Comparison of ENCODE assay signal across 13 mouse cellular contexts in the genomic region with DNA sequence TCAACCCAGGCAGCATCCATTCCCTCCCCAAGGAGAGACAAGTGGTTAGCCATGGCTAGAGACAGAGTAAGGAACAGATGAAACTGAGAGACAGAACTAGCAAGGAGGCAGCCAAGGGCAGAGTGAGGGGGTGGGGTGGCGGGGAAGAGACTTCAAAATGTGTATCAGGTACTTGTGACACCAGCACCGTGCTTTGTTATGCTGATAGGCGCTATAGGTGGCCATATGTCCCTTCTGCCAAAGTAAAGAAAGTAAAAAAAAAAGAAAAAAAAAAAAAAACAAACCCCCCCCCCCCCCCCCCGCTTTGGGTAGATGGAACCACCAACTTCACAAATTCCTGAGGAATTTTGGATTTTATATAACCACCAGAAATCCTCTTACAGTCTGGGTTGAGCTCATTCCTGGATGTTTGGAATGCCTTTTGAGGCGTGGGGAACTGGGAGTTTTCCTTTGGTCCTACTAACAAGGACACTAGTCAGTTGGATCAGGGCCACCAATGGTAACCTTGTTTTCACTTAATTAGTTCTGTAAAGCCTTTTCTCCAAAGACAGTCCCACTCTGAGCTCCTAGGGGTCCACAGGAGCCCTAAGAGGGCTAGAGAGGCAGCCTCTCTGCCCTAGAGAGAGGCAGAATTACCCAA. TPM values are rescaled to one million over a fixed set of nuclear protein-coding genes. Genes with fewer than 3 reads are reported as not detected.
A peak's percentile ranks its signal among the peaks of the same experiment; 100 is the strongest.
DNase-seq lines count a peak whose midpoint lies in the region; ATAC-seq and TF ChIP-seq lines count a peak whose summit lies in the region.
"Had no signal": no experiment of that assay in that cellular context is flagged by ENCODE, and none has a peak within 500 bp of the region (broad histone marks: within the 10 kb centered on the region; RNA-seq: fewer than 3 reads in every experiment).

No protein-coding gene starts in this region.

- H3K4me1 ChIP-seq in kidney, embryonic 14.5 days (ENCODE audit: control insufficient read depth, insufficient read depth, low read length) = peaks cover 4% of the 10 kb centered on the region; the same call in 1 of the 2 replicates
- H3K4me1 ChIP-seq in E14TG2a.4 (replicated peaks; ENCODE audit: low read depth, low read length) = peaks cover 87% of the 10 kb centered on the region
- peaks cover 49% of the 10 kb centered on the region for H3K4me1 ChIP-seq in liver, embryonic 12.5 days

- no peaks in the 10 kb centered on the region for H3K36me3 ChIP-seq in kidney, embryonic 14.5 days (ENCODE audit: control insufficient read depth, insufficient read depth, low read length)
- no peaks in the 10 kb centered on the region for H3K36me3 ChIP-seq in E14TG2a.4 (ENCODE audit: insufficient read depth, low read length)
- no peaks in the 10 kb centered on the region for H3K36me3 ChIP-seq in liver, embryonic 12.5 days
- H3K36me3 ChIP-seq: limb, embryonic 13.5 days had no signal

- no peaks in the 10 kb centered on the region for H3K9me3 ChIP-seq in kidney, embryonic 14.5 days (ENCODE audit: control insufficient read depth, low read length)
- H3K9me3 ChIP-seq in E14TG2a.4 (ENCODE audit: low read length) = no peaks in the 10 kb centered on the region
- no peaks in the 10 kb centered on the region for H3K9me3 ChIP-seq in liver, embryonic 12.5 days (replicated peaks)

- DNase-seq in kidney, postnatal 25 days = no peak
- DNase-seq in Muller cell, postnatal 12 days (ENCODE audit: inconsistent ontology term) = peak; percentile 70
- no peak for DNase-seq in thymus, postnatal 4 days
- DNase-seq: adrenal gland, postnatal 10 days; cerebellum, adult 9-11 months; gastrocnemius, postnatal 10 days; right cerebral cortex, postnatal 25 days had no signal

- no peak for ATAC-seq in kidney, embryonic 14.5 days (ENCODE audit: low FRiP score, low TSS enrichment)
- ATAC-seq in liver, embryonic 12.5 days = peak; percentile 41
- no peak for ATAC-seq in granulocyte monocyte progenitor cell, adult 5-6 weeks (replicated peaks; ENCODE audit: poor library complexity, severe bottlenecking)
- ATAC-seq: inflammation-experienced regulatory T-cells, adult 6 months had no signal

- no peaks in the 10 kb centered on the region for H3K27me3 ChIP-seq in kidney, embryonic 14.5 days (ENCODE audit: control insufficient read depth, insufficient read depth, low read length)
- H3K27me3 ChIP-seq in E14TG2a.4 (ENCODE audit: insufficient read depth, low read length) = peaks cover 43% of the 10 kb centered on the region
- H3K27me3 ChIP-seq in liver, embryonic 12.5 days (replicated peaks) = peaks cover 19% of the 10 kb centered on the region
- H3K27me3 ChIP-seq: limb, embryonic 13.5 days had no signal

- WGBS in kidney, embryonic 14.5 days = 48% methylated on average over 5 of the region's 5 CpGs
- 27% methylated on average over 5 of the region's 5 CpGs for WGBS in liver, embryonic 12.5 days (ENCODE audit: insufficient replicate concordance)

- no peak overlapping the region for H3K9ac ChIP-seq in kidney, embryonic 14.5 days (ENCODE audit: low read depth, low read length)
- H3K9ac ChIP-seq in liver, embryonic 12.5 days = peak overlapping the region; percentile 53
- H3K9ac ChIP-seq: limb, embryonic 13.5 days had no signal

- no peak overlapping the region for H3K4me2 ChIP-seq in kidney, embryonic 14.5 days (replicated peaks; ENCODE audit: low read depth, low read length)
- H3K4me2 ChIP-seq in liver, embryonic 12.5 days = peak overlapping the region; percentile 65
- H3K4me2 ChIP-seq: limb, embryonic 13.5 days had no signal

- H3K27ac ChIP-seq in kidney, embryonic 14.5 days (ENCODE audit: low read depth, low read length) = 0 out of 2 replicates have a peak overlapping the region, but pooled peaks have one; percentile 24
- peak overlapping the region; percentile 92 for H3K27ac ChIP-seq in liver, embryonic 12.5 days
- H3K27ac ChIP-seq: limb, embryonic 13.5 days had no signal

- no peak overlapping the region for H3K4me3 ChIP-seq in kidney, embryonic 14.5 days (ENCODE audit: low read length)
- peak overlapping the region; percentile 59 for H3K4me3 ChIP-seq in E14TG2a.4 (replicated peaks; ENCODE audit: low read length)
- peak overlapping the region; percentile 21; the same call in 1 of the 2 replicates for H3K4me3 ChIP-seq in liver, embryonic 12.5 days
- H3K4me3 ChIP-seq: limb, embryonic 13.5 days had no signal

- no peak for TF ChIP-seq CTCF in E14TG2a.4 (conservative IDR thresholded peaks at IDR 0.05; ENCODE audit: low read length)

RNA-seq across cellular contexts. Expression of a gene that starts 14.0 kb away (rescaled TPM):
- 66.4 and 84.7 TPM in 2 replicates for polyA plus RNA-seq in kidney, embryonic 14.5 days (2014; fragmentation: Nextera tagmentation; extraction: Ambion mirVana)
- 25.3 and 25.7 TPM in 2 replicates for polyA plus RNA-seq in liver, embryonic 12.5 days (2016; fragmentation: Nextera tagmentation; extraction: Ambion mirVana)
- total RNA-seq in granulocyte monocyte progenitor cell, adult 5-6 weeks (2014; fragmentation: Nextera tagmentation) = 0.19 and 0.39 TPM in 2 replicates
- 0.52 and 0.88 TPM in 2 replicates for total RNA-seq in granulocyte monocyte progenitor cell, adult 5-6 weeks (2017)

RNA-seq across cellular contexts. Expression of a gene that starts 46.5 kb away (rescaled TPM):
- polyA plus RNA-seq in kidney, embryonic 14.5 days (2014; fragmentation: Nextera tagmentation; extraction: Ambion mirVana) = 228 and 265 TPM in 2 replicates
- 200 and 201 TPM in 2 replicates for polyA plus RNA-seq in liver, embryonic 12.5 days (2016; fragmentation: Nextera tagmentation; extraction: Ambion mirVana)
- total RNA-seq in granulocyte monocyte progenitor cell, adult 5-6 weeks (2014; fragmentation: Nextera tagmentation) = 130 and 159 TPM in 2 replicates
- total RNA-seq in granulocyte monocyte progenitor cell, adult 5-6 weeks (2017) = 404 and 430 TPM in 2 replicates

RNA-seq across cellular contexts. Expression of a gene that starts 59.2 kb away (rescaled TPM):
- polyA plus RNA-seq in kidney, embryonic 14.5 days (2014; fragmentation: Nextera tagmentation; extraction: Ambion mirVana) = 206 and 270 TPM in 2 replicates
- polyA plus RNA-seq in liver, embryonic 12.5 days (2016; fragmentation: Nextera tagmentation; extraction: Ambion mirVana) = 104 and 106 TPM in 2 replicates
- total RNA-seq in granulocyte monocyte progenitor cell, adult 5-6 weeks (2014; fragmentation: Nextera tagmentation) = 72.8 and 118 TPM in 2 replicates
- 37.3 and 43.4 TPM in 2 replicates for total RNA-seq in granulocyte monocyte progenitor cell, adult 5-6 weeks (2017)
